Mouse (Mus musculus) brain, embryonic 14.5 days (tissue): ENCODE results near the gene Cct5. TPM values are rescaled to one million over a fixed set of nuclear protein-coding genes. Genes with fewer than 3 reads are reported as not detected.

Source experiments
- DNase-seq: peaks from one replicate; pipeline ENCODE4 v3.0.0-alpha.2; 2011; ENCODE audit warnings: low read depth
- CTCF ChIP-seq: fragments of 200-500 bp; IDR thresholded peaks from 2 replicates; pipeline ENCODE4 v1.5.1; 2012; ENCODE audit warnings: inconsistent platforms, mild to moderate bottlenecking, moderate library complexity, borderline replicate concordance; ENCODE audit not compliant: insufficient read depth, insufficient read length; ENCODE audit errors: extremely low read depth
- POLR2A ChIP-seq: fragments of 200-500 bp; IDR thresholded peaks from 2 replicates; pipeline ENCODE4 v1.6.1; 2012; ENCODE audit warnings: mild to moderate bottlenecking, inconsistent platforms, borderline replicate concordance; ENCODE audit not compliant: poor library complexity, insufficient read depth, insufficient read length, severe bottlenecking; ENCODE audit errors: extremely low read depth
- polyA plus RNA-seq: library from polyadenylated mRNA; depleted of rRNA; stranded (reverse); fragments of >200 nt; gene quantifications from 2 replicates; pipeline ENCODE4 v1.2.3, GENCODE M21; 2012

Cct5 gene
- polyA plus RNA-seq, 1 experiment, result 372 TPM

DNA sequence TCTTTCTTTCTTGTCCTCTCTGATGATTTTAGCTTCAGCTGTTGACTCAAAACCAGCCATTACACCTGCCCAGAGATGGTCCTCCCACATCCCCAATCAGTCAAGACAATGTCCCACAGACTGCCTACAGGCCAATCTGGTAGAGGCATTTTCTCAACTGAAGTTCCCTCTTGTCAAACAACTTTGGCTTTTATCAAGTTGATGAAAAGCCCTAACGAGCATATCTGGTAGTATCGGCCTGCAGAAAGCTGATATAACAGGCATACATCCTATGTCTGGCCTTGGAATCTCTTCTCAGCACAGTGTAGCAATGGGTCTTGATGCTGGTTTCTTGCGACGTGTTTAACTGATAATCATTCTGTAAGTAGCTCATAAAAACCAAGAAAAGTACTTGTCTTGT lies 28.3 kb downstream of the Cct5 start:
- no peak for TF ChIP-seq CTCF
- DNase-seq, result no peak

DNA sequence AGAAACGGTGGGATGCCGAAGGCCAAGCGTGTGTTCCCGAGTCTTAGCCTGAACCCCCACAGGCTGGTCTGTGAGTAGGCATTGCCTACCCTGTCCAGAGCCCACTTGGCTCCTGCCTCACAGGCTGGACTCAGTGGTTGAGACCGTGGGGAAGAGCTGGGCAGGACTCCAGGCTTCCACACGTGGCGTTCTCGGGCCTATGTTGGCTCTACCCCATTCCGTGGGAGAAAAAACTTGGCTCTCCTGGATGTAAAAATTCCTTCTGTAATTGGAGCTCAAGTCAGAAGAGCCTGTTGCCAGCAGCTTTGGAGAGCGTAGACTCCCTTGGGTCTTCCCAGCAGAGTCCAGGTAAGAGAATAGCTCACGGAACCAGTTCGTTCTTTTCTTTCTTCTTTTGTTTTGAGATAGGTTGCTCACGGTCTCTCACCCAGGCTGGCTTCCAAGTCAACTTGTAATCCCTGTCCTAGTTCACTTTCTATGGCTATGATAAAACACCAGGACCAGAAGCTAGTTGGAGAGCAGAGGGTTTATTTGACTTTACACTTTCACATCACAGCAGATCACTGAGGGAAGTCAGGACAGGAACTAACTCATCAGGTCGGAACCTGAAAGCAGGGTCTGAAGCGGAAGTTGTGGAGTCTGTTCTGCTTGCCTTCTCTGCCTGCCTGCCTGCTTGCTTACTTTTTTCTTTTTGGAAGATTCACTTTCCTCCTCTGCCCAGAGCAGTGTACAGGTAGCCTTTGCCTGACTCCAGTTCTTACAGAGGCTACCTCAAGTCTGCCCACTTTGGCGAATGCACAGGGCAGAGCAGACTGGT lies 29.5 kb downstream of the Cct5 start:
- TF ChIP-seq POLR2A (no peak), CTCF (no peak)
- no peak for DNase-seq

GRCm38 (mm10) chr15:31570959-31571358 lies 30.6 kb downstream of the Cct5 start:
- TF ChIP-seq POLR2A, result no peak
- no peak for TF ChIP-seq CTCF
- DNase-seq, result no peak

GRCm38 (mm10) chr15:31569325-31570022 lies 32.1 kb downstream of the Cct5 start:
- no peak for TF ChIP-seq CTCF
- TF ChIP-seq POLR2A, result no peak
- no peak for DNase-seq

DNA sequence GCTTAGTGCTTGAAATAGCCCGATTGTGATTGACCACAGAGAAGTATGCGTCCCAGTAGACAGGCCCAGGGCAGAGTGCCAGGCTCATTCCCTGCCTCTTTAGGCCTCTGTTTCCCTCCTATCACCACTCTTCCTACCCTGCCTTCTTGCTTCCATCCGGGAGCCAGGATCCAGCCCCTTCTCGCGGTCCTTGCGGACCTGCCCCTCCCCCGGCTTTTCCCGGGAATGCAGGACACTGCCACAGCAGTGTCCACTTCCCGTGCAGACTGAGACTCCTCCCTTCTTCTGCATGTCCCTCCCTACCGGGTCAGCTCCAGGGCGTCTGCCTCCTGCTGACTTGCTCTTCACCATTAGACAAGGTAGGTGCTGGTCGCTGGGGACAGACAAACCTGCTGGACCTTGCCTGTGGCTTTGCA lies 33.0 kb downstream of the Cct5 start:
- TF ChIP-seq POLR2A, result no peak
- DNase-seq, result no peak

GRCm38 (mm10) chr15:31567431-31567830 lies 34.2 kb downstream of the Cct5 start:
- no peak for DNase-seq
- no peak for TF ChIP-seq CTCF
- TF ChIP-seq POLR2A, result no peak

- no peak for TF ChIP-seq POLR2A
- TF ChIP-seq CTCF, result no peak
- DNase-seq, result no peak
Observed at GRCm38 (mm10) chr15:31565786-31566185, 35.8 kb downstream of the Cct5 start.

DNA sequence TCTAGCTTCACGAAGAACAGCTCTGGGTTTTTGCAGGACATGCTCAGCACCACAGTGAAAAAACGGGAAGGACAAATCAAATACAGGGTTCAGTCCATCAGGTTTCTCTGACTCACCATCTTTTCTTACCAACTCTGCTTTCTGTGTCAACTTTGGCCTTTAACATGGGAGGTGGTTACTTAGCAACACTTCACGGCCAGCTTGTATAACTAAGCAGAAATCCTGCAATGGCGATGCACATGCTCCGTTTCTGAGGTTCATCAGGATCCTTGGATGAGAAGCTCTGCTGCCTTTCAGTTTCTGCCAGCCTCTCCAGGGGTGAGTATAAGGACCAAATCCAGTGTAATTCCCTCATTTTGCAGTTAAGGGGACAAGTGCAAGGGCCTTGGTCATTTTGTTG lies 36.4 kb downstream of the Cct5 start, which contains the start of gene Cmbl:
Gene Cmbl, plus strand, starts transcription at position 206 of the 400 bp plus-strand sequence.
- TF ChIP-seq CTCF (no peak), POLR2A (no peak)
- DNase-seq, result no peak

- no peak for TF ChIP-seq CTCF
- no peak for TF ChIP-seq POLR2A
- no peak for DNase-seq
Observed at GRCm38 (mm10) chr15:31563577-31564546, 37.7 kb downstream of the Cct5 start.

DNA sequence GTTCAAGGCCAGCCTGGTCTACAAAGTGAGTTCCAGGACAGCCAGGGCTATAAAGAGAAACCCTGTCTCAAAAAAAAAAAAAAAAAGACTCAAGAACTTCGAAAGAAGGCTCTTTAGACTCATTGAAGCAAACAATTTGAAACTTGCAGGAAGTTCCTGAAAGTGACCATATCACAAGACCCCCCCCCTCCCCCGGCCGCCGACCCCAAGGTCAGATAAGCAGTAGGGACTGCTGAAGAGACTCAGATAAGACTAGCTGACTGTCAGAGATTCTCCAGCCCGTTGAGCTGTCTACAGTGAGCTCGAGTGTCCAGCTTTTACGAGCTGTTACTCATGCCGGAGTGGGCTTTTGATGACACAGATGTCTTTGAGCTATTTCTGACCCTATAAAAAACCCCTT lies 38.8 kb downstream of the Cct5 start:
- TF ChIP-seq CTCF, result no peak
- TF ChIP-seq POLR2A, result no peak
- DNase-seq, result no peak

DNA sequence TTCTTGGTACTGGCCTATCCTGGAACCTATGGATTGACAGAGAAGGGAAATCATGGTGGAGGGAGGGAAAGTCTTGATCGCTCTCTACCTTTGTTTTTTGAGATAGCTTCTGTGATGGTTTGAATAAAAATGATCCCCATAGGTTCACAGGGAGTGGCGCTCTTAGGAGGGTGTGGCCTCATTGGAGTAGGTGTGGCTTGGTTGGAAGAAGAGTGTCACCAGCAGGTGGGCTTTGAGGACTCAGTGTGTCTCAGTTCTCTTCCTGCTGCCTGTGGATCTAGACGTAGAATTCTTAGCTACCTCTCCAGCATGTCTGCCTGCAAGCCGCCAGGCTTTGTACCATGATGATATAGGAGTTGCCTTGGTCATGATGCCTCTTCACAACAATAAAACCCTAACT lies 39.6 kb downstream of the Cct5 start:
- TF ChIP-seq CTCF, result no peak
- no peak for TF ChIP-seq POLR2A
- DNase-seq, result no peak
